Mouse (Mus musculus): Measurements from ENCODE around the gene Slc4a10. TPM values are rescaled to one million over a fixed set of nuclear protein-coding genes. Genes with fewer than 3 reads are reported as not detected.

The Slc4a10 gene
- total RNA-seq, 2 experiments from 2014 or later, result not detected

DNA sequence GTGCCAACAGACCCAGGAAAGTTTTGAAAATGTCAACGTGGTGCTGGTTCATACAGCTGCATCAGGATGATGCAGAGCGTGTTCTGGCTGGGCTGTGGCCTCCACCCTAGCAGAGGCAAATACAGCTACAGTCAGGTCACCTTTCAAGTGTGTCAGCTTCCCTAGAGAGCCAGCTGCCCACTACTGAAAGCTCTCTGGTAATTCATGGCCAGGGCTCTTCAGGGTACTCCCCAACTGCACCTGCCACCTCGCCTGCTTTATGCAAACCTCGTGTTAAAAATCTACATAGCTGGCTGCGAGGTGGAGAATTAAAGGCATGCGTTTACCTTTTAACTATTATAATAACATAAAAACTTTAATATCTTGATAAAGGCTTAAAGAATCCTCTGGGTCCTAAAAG lies 298.1 kb downstream of the Slc4a10 start:
- no peak for DNase-seq (ENCODE audit: low spot score in 2 of 2)

DNA sequence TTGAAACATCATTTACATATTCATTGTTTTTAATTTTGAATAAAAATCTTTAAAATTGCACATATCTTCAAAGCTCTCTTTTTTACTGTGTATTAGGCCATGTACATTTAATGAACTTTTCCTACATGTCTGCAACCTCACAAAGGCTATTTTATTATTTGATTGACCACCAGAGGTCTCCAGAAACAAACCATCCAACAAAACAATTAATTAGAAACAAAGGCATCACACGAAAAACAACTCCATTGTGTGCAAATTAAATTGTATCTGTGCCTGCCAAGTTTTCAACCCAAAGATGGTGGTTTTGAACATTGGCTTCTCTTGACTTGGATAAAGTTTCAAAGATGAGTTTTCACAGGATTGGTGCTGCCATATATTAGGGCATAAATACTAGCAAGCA lies 300.5 kb downstream of the Slc4a10 start:
- no peak for DNase-seq (ENCODE audit: low spot score in 2 of 2)

DNA sequence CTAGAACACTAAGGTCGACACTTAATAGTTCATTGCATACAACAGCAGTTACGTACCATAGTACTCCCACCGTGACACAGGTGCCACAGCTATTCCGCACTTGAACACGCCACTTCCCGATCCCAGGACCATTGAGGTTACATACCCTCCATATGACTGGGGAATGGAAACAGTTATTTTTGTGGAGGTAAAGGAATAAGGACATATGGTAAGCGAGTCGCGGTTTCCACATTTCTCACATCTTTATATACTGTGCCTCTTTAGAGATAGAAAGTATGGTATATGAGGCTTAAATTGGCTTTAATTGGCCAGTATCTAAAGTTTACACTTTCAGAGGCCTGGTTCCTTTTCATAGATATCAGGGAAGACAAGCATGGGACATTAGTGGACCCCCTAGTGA lies 301.5 kb downstream of the Slc4a10 start:
- DNase-seq (ENCODE audit: low spot score in 2 of 2), result no peak

- no peak for DNase-seq (ENCODE audit: low spot score in 2 of 2)
Observed at GRCm38 (mm10) chr2:62352035-62352434, 305.8 kb downstream of the Slc4a10 start.

GRCm38 (mm10) chr2:62355766-62356165 lies 309.5 kb downstream of the Slc4a10 start:
- DNase-seq (ENCODE audit: low spot score in 2 of 2), result no peak

DNA sequence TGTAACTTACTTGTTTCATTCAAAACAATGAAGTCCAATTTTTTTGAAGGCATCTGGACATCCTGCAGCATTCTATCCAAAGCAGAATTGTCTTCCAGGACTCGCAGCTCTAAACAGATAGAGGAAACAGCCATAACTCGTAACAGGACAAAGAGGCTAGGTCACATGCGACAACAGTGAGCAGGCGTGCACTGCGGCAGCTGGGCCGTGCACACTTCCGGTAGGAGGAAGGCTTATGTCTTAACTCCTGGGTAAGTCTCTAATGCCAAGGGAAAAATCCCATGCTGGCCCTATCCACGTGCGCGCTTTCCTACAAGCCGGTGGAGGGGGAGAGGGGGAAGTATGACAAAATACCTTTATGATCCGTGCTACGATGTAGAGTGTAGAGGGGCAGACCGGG lies 310.3 kb downstream of the Slc4a10 start:
- DNase-seq (ENCODE audit: low spot score in 2 of 2), result no peak

- no peak for DNase-seq (ENCODE audit: low spot score in 2 of 2)
Observed at GRCm38 (mm10) chr2:62357259-62357658, 311.0 kb downstream of the Slc4a10 start.

- no peak for DNase-seq (ENCODE audit: low spot score in 2 of 2)
Observed at GRCm38 (mm10) chr2:62360872-62361271, 314.6 kb downstream of the Slc4a10 start.

GRCm38 (mm10) chr2:62361514-62361913 lies 315.3 kb downstream of the Slc4a10 start:
- DNase-seq (ENCODE audit: low spot score in 2 of 2), result no peak

- no peak for DNase-seq (ENCODE audit: low spot score in 2 of 2)
Observed at GRCm38 (mm10) chr2:62362211-62362610, 315.9 kb downstream of the Slc4a10 start.

DNA sequence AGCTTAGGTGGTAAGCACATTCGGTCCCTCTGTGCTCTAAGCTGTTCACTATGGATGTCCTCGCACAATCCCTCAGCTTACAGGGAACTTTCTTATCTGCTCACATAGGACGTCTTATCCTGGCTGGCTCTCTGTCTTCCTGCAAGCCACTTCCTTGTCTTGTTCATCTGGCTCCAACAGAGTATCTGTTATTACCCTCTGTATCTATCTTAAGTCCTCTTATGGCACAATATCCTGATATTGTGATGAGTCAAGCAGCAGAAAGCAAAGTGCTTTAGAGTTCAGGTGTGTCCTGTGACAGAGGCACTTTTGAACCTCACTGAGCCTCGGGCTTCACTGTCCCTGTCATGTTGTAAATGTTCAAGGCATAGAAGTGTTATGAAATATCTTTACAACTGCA lies 317.3 kb downstream of the Slc4a10 start:
- no peak for DNase-seq (ENCODE audit: low spot score in 2 of 2)

- no peak for DNase-seq (ENCODE audit: low spot score in 2 of 2)
Observed at GRCm38 (mm10) chr2:62368349-62369053, 322.2 kb downstream of the Slc4a10 start.

DNA sequence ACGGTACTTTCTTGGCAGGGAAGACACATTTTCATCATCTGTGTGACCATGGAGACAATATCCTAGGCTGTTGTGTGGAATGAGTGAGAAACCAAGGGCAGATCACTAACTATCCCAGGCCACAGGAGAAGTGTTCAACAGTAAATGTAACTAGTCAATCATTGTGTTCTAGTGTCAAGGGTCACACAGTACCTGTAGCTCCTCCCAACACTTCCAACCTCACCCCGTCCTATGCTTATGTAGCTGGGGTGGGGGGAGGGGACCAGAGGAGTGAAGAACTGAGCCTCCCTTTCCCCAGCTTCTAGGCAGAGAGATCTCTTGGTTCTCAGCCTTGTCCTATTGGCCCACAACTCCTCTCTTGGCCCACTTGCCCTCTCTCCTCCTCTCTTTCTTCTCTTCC lies 323.8 kb downstream of the Slc4a10 start:
- DNase-seq (ENCODE audit: low spot score in 2 of 2), result no peak

DNA sequence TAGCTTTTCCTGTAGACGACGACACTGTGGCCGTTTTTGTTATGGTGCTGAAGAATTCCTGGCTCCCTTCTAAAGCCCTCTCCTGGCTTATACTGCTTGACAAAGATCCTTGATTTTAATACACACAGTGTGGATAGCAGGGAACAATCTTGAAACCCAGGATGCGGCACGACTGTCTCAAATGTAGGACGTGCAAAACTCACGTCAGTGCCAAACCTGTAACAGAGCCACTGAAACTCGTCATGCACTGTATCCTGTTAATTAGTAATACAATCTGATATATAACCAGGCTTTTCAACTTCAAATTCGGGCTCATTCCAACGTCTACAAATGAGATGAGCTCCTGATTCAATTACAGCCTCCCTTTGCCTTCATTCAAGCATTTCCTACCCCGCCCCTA lies 327.4 kb downstream of the Slc4a10 start:
- no peak for DNase-seq (ENCODE audit: low spot score in 2 of 2)

Other genes with a start within 250 kb of the Slc4a10 start
- under 1 TPM; 0.36 to 0.49 TPM for gene Tbr1, start 243.5 kb upstream of the Slc4a10 start, total RNA-seq (2021)

Measured in gastrocnemius, postnatal 4 days (tissue).